25 mouse cellular contexts compared by ENCODE assay signal in the genomic region with DNA sequence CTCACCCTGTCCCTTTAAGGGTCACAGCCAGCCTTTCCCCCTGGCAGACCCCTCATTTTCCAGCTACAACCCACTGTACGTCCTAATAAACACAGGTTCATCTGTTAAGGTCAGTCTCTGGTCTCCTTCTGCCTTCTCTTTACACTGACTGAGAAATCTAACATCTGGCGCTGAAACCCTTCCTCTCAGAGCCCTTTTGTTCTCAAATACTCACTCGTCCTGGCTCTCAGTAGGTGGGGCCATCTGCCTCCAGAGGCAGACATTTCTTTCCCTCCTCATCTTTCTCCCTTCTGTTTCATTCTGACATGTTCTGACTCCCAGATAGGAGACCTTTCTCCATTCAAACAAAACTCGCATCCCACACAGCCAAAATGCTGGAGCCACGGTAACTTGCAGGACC.
DNase-seq lines count a peak whose midpoint lies in the region; ATAC-seq and TF ChIP-seq lines count a peak whose summit lies in the region.
"Had no signal": no experiment of that assay in that cellular context is flagged by ENCODE, and none has a peak within 500 bp of the region (broad histone marks: within the 10 kb centered on the region; RNA-seq: fewer than 3 reads in every experiment).

No protein-coding gene starts in this region.

- DNase-seq in intestine, embryonic 14.5 days (ENCODE audit: low spot score): peak; percentile 40
- DNase-seq in ES-E14 (ENCODE audit: low read depth, low spot score): no peak
- DNase-seq in embryonic facial prominence, embryonic 10.5 days (ENCODE audit: low spot score): peak; percentile 34
- DNase-seq in neural tube, embryonic 11.5 days (ENCODE audit: low spot score): peak; percentile 35
- DNase-seq in urinary bladder, adult 18-20 months (ENCODE audit: low spot score in 2 of 2): no peak
- no peak for DNase-seq in layer of hippocampus, adult 8-10 months (ENCODE audit: low spot score in 2 of 2)
- no peak for DNase-seq in spleen, adult 18-20 months
- DNase-seq: adrenal gland, postnatal 14 days; cerebellum, adult 11-12 months; cerebellum, postnatal 25 days; gastrocnemius, postnatal 25 days; heart, postnatal 10 days; kidney, adult 2 months; kidney, postnatal 25 days; left cerebral cortex, postnatal 4 days; lung, postnatal 14 days; right cerebral cortex, postnatal 4 days; thymus, adult 2 months had no signal

- in situ Hi-C loops in ES-E14 (cut with MboI; ENCODE audit: low sequenced_read_pairs in 2 of 2, unreplicated experiment in 2 of 2): no loop called here

- H3K9me3 ChIP-seq in intestine, embryonic 14.5 days (ENCODE audit: control insufficient read depth, low read length): no peaks in the 10 kb centered on the region
- H3K9me3 ChIP-seq in intestine, embryonic 16.5 days (ENCODE audit: control insufficient read depth, low read length): no peaks in the 10 kb centered on the region
- H3K9me3 ChIP-seq in ES-E14 (ENCODE audit: control insufficient read depth, insufficient read depth, low read depth, low read length): no peaks in the 10 kb centered on the region
- peaks cover 6% of the 10 kb centered on the region; the same call in 1 of the 2 replicates for H3K9me3 ChIP-seq in embryonic facial prominence, embryonic 10.5 days
- no peaks in the 10 kb centered on the region for H3K9me3 ChIP-seq in neural tube, embryonic 11.5 days (ENCODE audit: control insufficient read depth, low read length)
- H3K9me3 ChIP-seq: embryonic facial prominence, embryonic 15.5 days; heart, embryonic 10.5 days; hindbrain, embryonic 15.5 days; neural tube, embryonic 13.5 days had no signal

- H3K36me3 ChIP-seq in intestine, embryonic 14.5 days (ENCODE audit: control insufficient read depth, insufficient read depth, low read length): no peaks in the 10 kb centered on the region
- H3K36me3 ChIP-seq in intestine, embryonic 16.5 days (ENCODE audit: control insufficient read depth, insufficient read depth, low read length): no peaks in the 10 kb centered on the region
- no peaks in the 10 kb centered on the region for H3K36me3 ChIP-seq in ES-E14 (ENCODE audit: control insufficient read depth, insufficient read depth, low read length, poor library complexity, severe bottlenecking)
- no peaks in the 10 kb centered on the region for H3K36me3 ChIP-seq in embryonic facial prominence, embryonic 10.5 days (replicated peaks)
- H3K36me3 ChIP-seq in neural tube, embryonic 11.5 days (ENCODE audit: control insufficient read depth, insufficient read depth, low read length): no peaks in the 10 kb centered on the region
- H3K36me3 ChIP-seq: embryonic facial prominence, embryonic 15.5 days; heart, embryonic 10.5 days; hindbrain, embryonic 15.5 days; neural tube, embryonic 13.5 days had no signal

- no peak overlapping the region for H3K4me3 ChIP-seq in intestine, embryonic 14.5 days (ENCODE audit: low read depth, low read length)
- no peak overlapping the region for H3K4me3 ChIP-seq in intestine, embryonic 16.5 days (ENCODE audit: low read length)
- H3K4me3 ChIP-seq in ES-E14 (ENCODE audit: insufficient read depth in 1 of 2, low read depth in 1 of 2, low read length in 2 of 2, poor library complexity in 1 of 2, severe bottlenecking in 1 of 2): peak overlapping the region in 1 of 2 experiments; percentile 24; a peak in 2 of 4 replicates
- no peak overlapping the region for H3K4me3 ChIP-seq in embryonic facial prominence, embryonic 10.5 days
- no peak overlapping the region for H3K4me3 ChIP-seq in neural tube, embryonic 11.5 days (ENCODE audit: low read depth, low read length)
- H3K4me3 ChIP-seq: embryonic facial prominence, embryonic 15.5 days; heart, embryonic 10.5 days; hindbrain, embryonic 15.5 days; megakaryocyte, embryonic 14.5 days; neural tube, embryonic 13.5 days had no signal

- H3K27me3 ChIP-seq in intestine, embryonic 14.5 days (replicated peaks; ENCODE audit: control insufficient read depth, insufficient read depth, low read length): no peaks in the 10 kb centered on the region
- no peaks in the 10 kb centered on the region for H3K27me3 ChIP-seq in intestine, embryonic 16.5 days (replicated peaks; ENCODE audit: control insufficient read depth, insufficient read depth, low read length)
- no peaks in the 10 kb centered on the region for H3K27me3 ChIP-seq in embryonic facial prominence, embryonic 10.5 days (replicated peaks; ENCODE audit: low read depth, poor library complexity, severe bottlenecking)
- H3K27me3 ChIP-seq in neural tube, embryonic 11.5 days (ENCODE audit: control insufficient read depth, insufficient read depth, low read length): no peaks in the 10 kb centered on the region
- H3K27me3 ChIP-seq: embryonic facial prominence, embryonic 15.5 days; hindbrain, embryonic 15.5 days; megakaryocyte, embryonic 14.5 days; neural tube, embryonic 13.5 days had no signal

- H3K4me1 ChIP-seq in intestine, embryonic 14.5 days (replicated peaks; ENCODE audit: control insufficient read depth, insufficient read depth, low read length): 0 out of 2 replicates have a peak, but pooled peaks cover 4% of the 10 kb centered on the region
- H3K4me1 ChIP-seq in intestine, embryonic 16.5 days (ENCODE audit: control insufficient read depth, insufficient read depth, low read length): no peaks in the 10 kb centered on the region
- peaks cover 12 to 14% of the 10 kb centered on the region in 2 experiments; a peak in 3 of 4 replicates for H3K4me1 ChIP-seq in ES-E14 (ENCODE audit: control insufficient read depth in 2 of 2, insufficient read depth in 2 of 2, low read length in 2 of 2, poor library complexity in 1 of 2)
- H3K4me1 ChIP-seq in embryonic facial prominence, embryonic 10.5 days: peaks cover 22% of the 10 kb centered on the region
- no peaks in the 10 kb centered on the region for H3K4me1 ChIP-seq in neural tube, embryonic 11.5 days (ENCODE audit: control insufficient read depth, insufficient read depth, low read length)
- H3K4me1 ChIP-seq: embryonic facial prominence, embryonic 15.5 days; hindbrain, embryonic 15.5 days had no signal

- no peak overlapping the region for H3K27ac ChIP-seq in intestine, embryonic 14.5 days (ENCODE audit: low read depth)
- H3K27ac ChIP-seq in intestine, embryonic 16.5 days (ENCODE audit: low read length): no peak overlapping the region
- peak overlapping the region; percentile 15; the same call in 1 of the 2 replicates for H3K27ac ChIP-seq in ES-E14 (ENCODE audit: insufficient read depth, low read depth, low read length, poor library complexity, severe bottlenecking)
- peak overlapping the region; percentile 74 for H3K27ac ChIP-seq in embryonic facial prominence, embryonic 10.5 days (replicated peaks)
- no peak overlapping the region; the same call in 1 of the 2 replicates for H3K27ac ChIP-seq in neural tube, embryonic 11.5 days (ENCODE audit: low read depth, low read length)
- H3K27ac ChIP-seq: embryonic facial prominence, embryonic 15.5 days; heart, embryonic 10.5 days; hindbrain, embryonic 15.5 days; liver, embryonic 14.5 days; neural tube, embryonic 13.5 days had no signal

- H3K4me2 ChIP-seq in intestine, embryonic 14.5 days (ENCODE audit: low read length): no peak overlapping the region
- no peak overlapping the region for H3K4me2 ChIP-seq in intestine, embryonic 16.5 days (ENCODE audit: low read depth, low read length)
- H3K4me2 ChIP-seq in neural tube, embryonic 11.5 days (ENCODE audit: low read depth): no peak overlapping the region
- H3K4me2 ChIP-seq: embryonic facial prominence, embryonic 15.5 days; hindbrain, embryonic 15.5 days; neural tube, embryonic 13.5 days had no signal

- H3K9ac ChIP-seq in intestine, embryonic 14.5 days (ENCODE audit: low read length): no peak overlapping the region
- no peak overlapping the region for H3K9ac ChIP-seq in intestine, embryonic 16.5 days (ENCODE audit: low read depth, low read length)
- no peak overlapping the region; the same call in 1 of the 2 replicates for H3K9ac ChIP-seq in ES-E14 (ENCODE audit: insufficient read depth, low read depth, low read length, poor library complexity, severe bottlenecking)
- no peak overlapping the region for H3K9ac ChIP-seq in neural tube, embryonic 11.5 days (ENCODE audit: low read length)
- H3K9ac ChIP-seq: embryonic facial prominence, embryonic 15.5 days; hindbrain, embryonic 15.5 days; liver, embryonic 14.5 days; neural tube, embryonic 13.5 days had no signal

- ATAC-seq in intestine, embryonic 14.5 days (replicated peaks; ENCODE audit: low FRiP score, low TSS enrichment, low read depth): no peak
- no peak for ATAC-seq in intestine, embryonic 16.5 days
- ATAC-seq in neural tube, embryonic 11.5 days (ENCODE audit: insufficient read depth, low FRiP score, low TSS enrichment): no peak

- 27% methylated on average over 5 of the region's 5 CpGs for WGBS in intestine, embryonic 14.5 days
- WGBS in intestine, embryonic 16.5 days: 35% methylated on average over 5 of the region's 5 CpGs
- WGBS in embryonic facial prominence, embryonic 10.5 days: 21% methylated on average over 5 of the region's 5 CpGs
- WGBS in neural tube, embryonic 11.5 days: 18% methylated on average over 5 of the region's 5 CpGs

TF ChIP-seq in ES-E14, 5 proteins besides CTCF, POLR2A, EP300 and RAD21:
- TF ChIP-seq ZNF384 (IDR thresholded peaks at IDR 0.05; ENCODE audit: low read depth, low read length): no peak

Comparison
In these comparisons a context has a peak if more than half of its experiments do, and no peak if none do; other contexts are left out.
1. DNase-seq: peak in intestine, embryonic 14.5 days (single experiment), embryonic facial prominence, embryonic 10.5 days (single experiment) and neural tube, embryonic 11.5 days (single experiment); none in ES-E14 (single experiment), urinary bladder, adult 18-20 months (0 of 2), layer of hippocampus, adult 8-10 months (0 of 2) and spleen, adult 18-20 months (0 of 2).
2. H3K27ac ChIP-seq: peak in ES-E14 (single experiment) and embryonic facial prominence, embryonic 10.5 days (single experiment); none in intestine, embryonic 14.5 days (single experiment), intestine, embryonic 16.5 days (single experiment) and neural tube, embryonic 11.5 days (single experiment).